ENCODE assay signal across 22 mouse cellular contexts in genomic region chr6:97614179-97614578, GRCm38 (mm10). TPM values are rescaled to one million over a fixed set of nuclear protein-coding genes. Genes with fewer than 3 reads are reported as not detected.
DNase-seq lines count a peak whose midpoint lies in the region; ATAC-seq and TF ChIP-seq lines count a peak whose summit lies in the region.
"Had no signal": no experiment of that assay in that cellular context is flagged by ENCODE, and none has a peak within 500 bp of the region (broad histone marks: within the 10 kb centered on the region; RNA-seq: fewer than 3 reads in every experiment).

No protein-coding gene starts in this region.

- 0 out of 2 replicates have a peak, but pooled peaks cover 10% of the 10 kb centered on the region for H3K36me3 ChIP-seq in midbrain, embryonic 10.5 days
- H3K36me3 ChIP-seq in midbrain, embryonic 11.5 days (ENCODE audit: control insufficient read depth, insufficient read depth, low read length) = no peaks in the 10 kb centered on the region
- no peaks in the 10 kb centered on the region for H3K36me3 ChIP-seq in embryonic facial prominence, embryonic 14.5 days (ENCODE audit: control insufficient read depth, insufficient read depth, low read length)
- no peaks in the 10 kb centered on the region for H3K36me3 ChIP-seq in hindbrain, embryonic 11.5 days (ENCODE audit: control insufficient read depth, insufficient read depth, low read length)
- H3K36me3 ChIP-seq in neural tube, embryonic 13.5 days = no peaks in the 10 kb centered on the region
- H3K36me3 ChIP-seq: intestine, embryonic 15.5 days; limb, embryonic 12.5 days; midbrain, embryonic 12.5 days had no signal

- intact Hi-C loops in left cerebral cortex, adult 2 months (cut with DNase I) = no loop called here

- no peak for TF ChIP-seq CTCF in left cerebral cortex, adult 2 months (IDR thresholded peaks at IDR 0.05)

- no peak overlapping the region for H3K4me2 ChIP-seq in midbrain, embryonic 11.5 days
- 0 out of 2 replicates have a peak overlapping the region, but pooled peaks have one; percentile 18 for H3K4me2 ChIP-seq in embryonic facial prominence, embryonic 14.5 days (ENCODE audit: low read depth, low read length)
- H3K4me2 ChIP-seq in hindbrain, embryonic 11.5 days (replicated peaks; ENCODE audit: low read depth, low read length) = peak overlapping the region; percentile 76; the same call in 1 of the 2 replicates
- H3K4me2 ChIP-seq in neural tube, embryonic 13.5 days = peak overlapping the region; percentile 75
- H3K4me2 ChIP-seq: intestine, embryonic 15.5 days; limb, embryonic 12.5 days; liver, embryonic 11.5 days had no signal

- H3K27ac ChIP-seq in midbrain, embryonic 10.5 days (replicated peaks) = no peak overlapping the region
- no peak overlapping the region for H3K27ac ChIP-seq in midbrain, embryonic 11.5 days (ENCODE audit: low read depth, low read length)
- no peak overlapping the region for H3K27ac ChIP-seq in embryonic facial prominence, embryonic 14.5 days (replicated peaks; ENCODE audit: low read depth, low read length)
- H3K27ac ChIP-seq in hindbrain, embryonic 11.5 days (ENCODE audit: low read depth, low read length) = no peak overlapping the region
- H3K27ac ChIP-seq in neural tube, embryonic 13.5 days (replicated peaks) = no peak overlapping the region
- no peak overlapping the region for H3K27ac ChIP-seq in left cerebral cortex, adult 2 months
- H3K27ac ChIP-seq: intestine, embryonic 15.5 days; limb, embryonic 12.5 days; midbrain, embryonic 12.5 days had no signal

- peak overlapping the region; percentile 85; the same call in 1 of the 2 replicates for H3K4me3 ChIP-seq in midbrain, embryonic 10.5 days
- no peak overlapping the region for H3K4me3 ChIP-seq in midbrain, embryonic 11.5 days (ENCODE audit: low read depth, low read length)
- no peak overlapping the region for H3K4me3 ChIP-seq in embryonic facial prominence, embryonic 14.5 days (ENCODE audit: low read depth, low read length)
- no peak overlapping the region for H3K4me3 ChIP-seq in hindbrain, embryonic 11.5 days (ENCODE audit: low read depth, low read length)
- peak overlapping the region; percentile 86; the same call in 1 of the 2 replicates for H3K4me3 ChIP-seq in neural tube, embryonic 13.5 days
- no peak overlapping the region for H3K4me3 ChIP-seq in left cerebral cortex, adult 2 months
- H3K4me3 ChIP-seq: intestine, embryonic 15.5 days; limb, embryonic 12.5 days; myocyte had no signal

- H3K9me3 ChIP-seq in midbrain, embryonic 10.5 days (replicated peaks) = no peaks in the 10 kb centered on the region
- no peaks in the 10 kb centered on the region for H3K9me3 ChIP-seq in midbrain, embryonic 11.5 days (ENCODE audit: control insufficient read depth, low read length)
- H3K9me3 ChIP-seq in embryonic facial prominence, embryonic 14.5 days (ENCODE audit: control insufficient read depth, low read length) = no peaks in the 10 kb centered on the region
- no peaks in the 10 kb centered on the region for H3K9me3 ChIP-seq in hindbrain, embryonic 11.5 days (ENCODE audit: control insufficient read depth, low read length)
- no peaks in the 10 kb centered on the region for H3K9me3 ChIP-seq in neural tube, embryonic 13.5 days
- H3K9me3 ChIP-seq: intestine, embryonic 15.5 days; limb, embryonic 12.5 days; midbrain, embryonic 12.5 days had no signal

- no peak for DNase-seq in midbrain, embryonic 10.5 days (ENCODE audit: low spot score)
- DNase-seq in midbrain, embryonic 11.5 days (ENCODE audit: low spot score, missing footprints) = no peak
- no peak for DNase-seq in embryonic facial prominence, embryonic 14.5 days (ENCODE audit: low spot score)
- DNase-seq in hindbrain, embryonic 11.5 days (ENCODE audit: low spot score) = no peak
- no peak for DNase-seq in left cerebral cortex, adult 2 months (ENCODE audit: extremely low spot score in 1 of 2, low spot score in 2 of 2)
- DNase-seq in left cerebral cortex, adult 9 months (ENCODE audit: low spot score in 2 of 2) = no peak
- DNase-seq: adrenal gland, postnatal 10 days; cerebellum, adult 8-10 months; gastrocnemius, postnatal 36 days; heart, postnatal 4 days; kidney, adult 8-10 months; liver, postnatal 0 days; right cerebral cortex, postnatal 14 days had no signal

- no peak for ATAC-seq in midbrain, embryonic 11.5 days (ENCODE audit: low FRiP score)
- no peak for ATAC-seq in embryonic facial prominence, embryonic 14.5 days (ENCODE audit: low read depth)
- ATAC-seq in hindbrain, embryonic 11.5 days (ENCODE audit: low FRiP score) = no peak
- no peak for ATAC-seq in neural tube, embryonic 13.5 days (ENCODE audit: low read depth)
- ATAC-seq: intestine, embryonic 15.5 days; liver, postnatal 0 days; lung, postnatal 0 days had no signal

- H3K9ac ChIP-seq in midbrain, embryonic 11.5 days (ENCODE audit: low read length) = no peak overlapping the region
- no peak overlapping the region for H3K9ac ChIP-seq in embryonic facial prominence, embryonic 14.5 days (ENCODE audit: low read depth, low read length)
- H3K9ac ChIP-seq in hindbrain, embryonic 11.5 days (ENCODE audit: low read depth, low read length) = no peak overlapping the region
- H3K9ac ChIP-seq in neural tube, embryonic 13.5 days = no peak overlapping the region
- H3K9ac ChIP-seq: intestine, embryonic 15.5 days; limb, embryonic 12.5 days; liver, postnatal 0 days; midbrain, embryonic 12.5 days had no signal

- peaks cover 31% of the 10 kb centered on the region for H3K27me3 ChIP-seq in midbrain, embryonic 10.5 days (ENCODE audit: low read depth, poor library complexity, severe bottlenecking)
- no peaks in the 10 kb centered on the region; the same call in 1 of the 2 replicates for H3K27me3 ChIP-seq in midbrain, embryonic 11.5 days (ENCODE audit: control insufficient read depth, insufficient read depth, low read length)
- H3K27me3 ChIP-seq in embryonic facial prominence, embryonic 14.5 days (replicated peaks; ENCODE audit: control insufficient read depth, insufficient read depth, low read length) = peaks cover 10% of the 10 kb centered on the region
- H3K27me3 ChIP-seq in hindbrain, embryonic 11.5 days (ENCODE audit: control insufficient read depth, insufficient read depth, low read length) = no peaks in the 10 kb centered on the region
- H3K27me3 ChIP-seq in neural tube, embryonic 13.5 days = no peaks in the 10 kb centered on the region

- H3K4me1 ChIP-seq in midbrain, embryonic 10.5 days = peaks cover 50% of the 10 kb centered on the region
- peaks cover 15% of the 10 kb centered on the region for H3K4me1 ChIP-seq in midbrain, embryonic 11.5 days (ENCODE audit: control insufficient read depth, insufficient read depth, low read length)
- peaks cover 15% of the 10 kb centered on the region; the same call in 1 of the 2 replicates for H3K4me1 ChIP-seq in embryonic facial prominence, embryonic 14.5 days (ENCODE audit: control insufficient read depth, insufficient read depth, low read length)
- peaks cover 4% of the 10 kb centered on the region for H3K4me1 ChIP-seq in hindbrain, embryonic 11.5 days (replicated peaks; ENCODE audit: control insufficient read depth, insufficient read depth, low read length)
- peaks cover 60% of the 10 kb centered on the region for H3K4me1 ChIP-seq in neural tube, embryonic 13.5 days (replicated peaks)

RNA-seq across cellular contexts. Expression of gene Frmd4b, which starts 3.2 kb away (rescaled TPM):
- polyA plus RNA-seq in midbrain, embryonic 10.5 days (2016; fragmentation: Nextera tagmentation; extraction: Ambion mirVana) = 24.8 and 33.9 TPM in 2 replicates
- 31.9 and 34.0 TPM in 2 replicates for polyA plus RNA-seq in midbrain, embryonic 11.5 days (2014; fragmentation: Nextera tagmentation; extraction: Ambion mirVana)
- polyA plus RNA-seq in embryonic facial prominence, embryonic 14.5 days (2014; fragmentation: Nextera tagmentation; extraction: Ambion mirVana) = 17.5 and 18.9 TPM in 2 replicates
- 46.9 and 50.5 TPM in 2 replicates for polyA plus RNA-seq in hindbrain, embryonic 11.5 days (2014; fragmentation: Nextera tagmentation; extraction: Ambion mirVana)
- polyA plus RNA-seq in neural tube, embryonic 13.5 days (2015; fragmentation: Nextera tagmentation; extraction: Ambion mirVana) = 28.7 and 30.9 TPM in 2 replicates
- total RNA-seq in left cerebral cortex, adult 2 months (2021) = 10 to 100 TPM; 14.2 to 15.6 TPM
- total RNA-seq: MEL had no signal
- polyA plus RNA-seq: C2C12 had no signal

Comparison
In these comparisons a context has a peak if more than half of its experiments do, and no peak if none do; other contexts are left out.
1. H3K4me3 ChIP-seq: peak in midbrain, embryonic 10.5 days (single experiment) and neural tube, embryonic 13.5 days (single experiment); none in midbrain, embryonic 11.5 days (single experiment), embryonic facial prominence, embryonic 14.5 days (single experiment), hindbrain, embryonic 11.5 days (single experiment) and left cerebral cortex, adult 2 months (single experiment).